In the genomic region with DNA sequence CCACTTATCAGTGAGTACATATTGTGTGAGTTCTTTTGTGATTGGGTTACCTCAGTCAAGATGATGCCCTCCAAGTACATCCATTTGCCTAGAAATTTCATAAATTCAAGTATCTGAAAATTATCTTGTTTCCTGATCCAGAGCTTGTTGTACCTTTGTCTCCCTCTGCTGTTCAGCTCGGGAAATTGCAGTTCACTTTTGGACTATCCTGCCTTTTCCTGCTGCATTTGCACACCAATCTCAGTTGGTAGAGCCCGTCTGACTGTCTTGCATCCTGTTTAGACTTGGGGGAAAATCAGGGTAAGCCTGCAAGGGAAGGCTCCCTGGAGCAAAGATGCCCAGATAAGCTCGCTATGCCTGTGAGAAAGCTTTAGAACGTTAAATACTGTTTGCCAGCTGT, we compare ENCODE assay signal across 9 mouse cellular contexts. TPM values are rescaled to one million over a fixed set of nuclear protein-coding genes. Genes with fewer than 3 reads are reported as not detected.
DNase-seq lines count a peak whose midpoint lies in the region; ATAC-seq lines count a peak whose summit lies in the region.
"Had no signal": no experiment of that assay in that cellular context is flagged by ENCODE, and none has a peak within 500 bp of the region (broad histone marks: within the 10 kb centered on the region; RNA-seq: fewer than 3 reads in every experiment).

No protein-coding gene starts in this region.

- peak; percentile 78 for ATAC-seq in megakaryocyte, adult 5-6 weeks (ENCODE audit: poor library complexity, severe bottlenecking)

- DNase-seq in 3T3-L1 (ENCODE audit: low read depth, low spot score) (peak; percentile 88), adipocyte (ENCODE audit: low spot score) (peak; percentile 84)
- DNase-seq in cerebellum, postnatal 36 days: peak; percentile 39 to 59
- peak; percentile 32 for DNase-seq in gastrocnemius, adult 18-20 months (ENCODE audit: low spot score)
- DNase-seq in induced T-regulatory cell, adult 2 months (ENCODE audit: low read depth): peak; percentile 69
- DNase-seq in left cerebral cortex, adult 11 months (ENCODE audit: low spot score): peak; percentile 47
- peak; percentile 38 for DNase-seq in right cerebral cortex, postnatal 25 days

RNA-seq across cellular contexts. Expression of a gene that starts 45.8 kb away (rescaled TPM):
- not detected for total RNA-seq in gastrocnemius, adult 18-20 months (2021)
- not detected in 2 replicates for total RNA-seq in megakaryocyte, adult 5-6 weeks (2015)
- total RNA-seq in megakaryocyte, adult 5-6 weeks (2017): not detected in 2 replicates
- total RNA-seq: gastrocnemius, postnatal 4 days had no signal

Comparison
In these comparisons a context has a peak if more than half of its experiments do, and no peak if none do; other contexts are left out.
1. Peak in every context shown above with its lines: DNase-seq and ATAC-seq.
2. DNase-seq: peak in every context shown above with its lines; median percentile 88 in 3T3-L1; 84 in adipocyte; 69 in induced T-regulatory cell, adult 2 months; 49 in cerebellum, postnatal 36 days; 47 in left cerebral cortex, adult 11 months; 38 in right cerebral cortex, postnatal 25 days; 32 in gastrocnemius, adult 18-20 months.